Mouse (Mus musculus) heart, postnatal 25 days (tissue): ENCODE data around the gene Nhsl2. TPM values are rescaled to one million over a fixed set of nuclear protein-coding genes. Genes with fewer than 3 reads are reported as not detected.

ENCODE experiments used
- DNase-seq: peaks from one replicate; pipeline ENCODE4 v3.0.0; 2022; ENCODE audit warnings: low spot score
- intact Hi-C: fragments of 180-260 bp; cut with DNase I; formaldehyde crosslinking; loops from one replicate; pipeline ENCODE4 v1.15.1; 2025
- total RNA-seq, 2 experiments: library from RNA; stranded (reverse); gene quantifications; 2 replicates each; pipeline ENCODE4 v1.2.3; 2021

Gene Nhsl2
- total RNA-seq, 2 experiments from 2014 or later: 3.3 to 3.4 TPM

- intact Hi-C loops: no loop called here
- no peak for DNase-seq
These were observed 123.8 kb downstream of the Nhsl2 start for GRCm38 (mm10) chrX:101973028-101973427.

- no peak for DNase-seq
- intact Hi-C loops: no loop called here
These were observed 127.7 kb downstream of the Nhsl2 start for GRCm38 (mm10) chrX:101976931-101977330.

DNA sequence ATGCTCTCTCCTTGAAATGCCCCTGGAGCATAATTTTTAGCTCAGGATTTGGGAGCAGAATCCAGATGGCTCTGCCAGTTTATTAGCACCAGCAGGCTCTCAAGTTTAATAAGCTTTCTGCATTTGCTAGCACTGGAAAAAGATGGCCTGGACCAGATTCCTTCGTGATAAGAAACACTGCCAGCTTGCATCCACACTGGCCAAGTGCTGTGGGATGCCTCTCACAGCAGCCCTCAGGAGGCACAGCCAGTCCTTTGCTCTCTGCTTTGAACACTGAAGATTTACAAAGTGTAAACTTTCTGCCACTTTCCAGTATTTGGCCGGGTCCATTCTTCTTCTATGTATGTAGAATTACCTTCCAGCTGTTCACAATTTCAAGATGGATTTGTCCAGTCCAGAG, 129.7 kb downstream of the Nhsl2 start:
- DNase-seq: no peak
- intact Hi-C loops: no loop called here

- no peak for DNase-seq
- intact Hi-C loops: no loop called here
These were observed 130.1 kb downstream of the Nhsl2 start for GRCm38 (mm10) chrX:101979267-101979666.

- intact Hi-C loops: no loop called here
- no peak for DNase-seq
These were observed 131.4 kb downstream of the Nhsl2 start for GRCm38 (mm10) chrX:101980586-101980985.

DNA sequence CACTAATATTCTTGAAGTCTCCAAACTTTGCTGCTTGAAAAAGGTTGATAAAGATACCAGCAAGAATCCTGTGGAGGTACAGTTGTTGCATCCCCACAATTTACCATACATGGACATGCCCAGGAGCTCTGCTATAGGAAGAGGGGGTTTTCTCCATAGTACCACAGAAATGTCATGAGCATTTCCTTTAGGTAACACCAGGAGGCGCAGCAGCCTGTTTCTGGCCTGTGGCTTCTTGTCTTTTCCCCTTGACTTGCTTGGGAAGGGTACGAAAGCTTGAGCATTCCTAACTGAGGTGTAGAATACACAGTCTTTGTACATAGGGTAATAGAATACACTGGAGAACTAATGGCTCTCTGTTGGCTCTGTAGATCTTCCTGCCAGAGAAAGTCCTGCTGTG, 132.3 kb downstream of the Nhsl2 start:
- intact Hi-C loops: no loop called here
- DNase-seq: no peak

GRCm38 (mm10) chrX:101983638-101984037, 134.5 kb downstream of the Nhsl2 start:
- intact Hi-C loops: no loop called here

GRCm38 (mm10) chrX:101986657-101987367, 137.6 kb downstream of the Nhsl2 start:
- no peak for DNase-seq
- intact Hi-C loops: no loop called here

More at GRCm38 (mm10) chrX:101983638-101984037, 134.5 kb downstream of the Nhsl2 start:
- DNase-seq: no peak

DNA sequence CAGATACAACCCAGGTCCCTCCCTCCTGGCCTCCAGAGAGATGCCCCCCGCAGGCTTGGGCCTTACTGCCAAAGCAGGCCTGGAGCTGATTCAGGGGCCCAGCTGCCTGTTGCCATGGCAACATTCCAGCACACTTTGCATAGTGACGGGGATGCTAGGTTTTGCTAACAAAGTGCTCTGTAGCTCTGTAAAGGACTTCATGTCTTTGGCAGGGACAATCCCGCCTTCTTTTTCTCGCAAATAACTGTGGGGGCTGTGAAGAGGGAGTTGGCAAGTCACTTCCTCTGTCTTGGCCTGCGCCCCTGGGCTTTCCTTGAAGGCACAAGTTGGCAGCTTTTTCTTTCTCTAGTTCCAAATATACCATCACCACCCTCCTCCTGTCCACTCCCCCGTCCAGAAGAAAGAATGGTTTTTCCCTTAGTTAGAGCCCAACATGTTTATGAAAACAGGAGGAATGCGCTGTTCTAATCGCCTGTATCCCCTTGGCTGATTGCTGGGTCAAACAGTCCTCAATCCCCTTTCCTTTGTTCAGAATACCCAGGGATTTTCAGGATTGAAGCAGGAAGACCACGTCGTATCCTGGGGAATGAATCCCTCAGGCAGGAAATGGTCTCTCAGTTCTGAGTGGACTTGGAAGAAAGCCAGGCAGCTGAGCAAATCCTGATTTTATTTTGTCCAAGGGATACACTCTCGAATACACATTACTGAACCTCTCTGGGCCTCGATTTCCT, 144.8 kb downstream of the Nhsl2 start:
- intact Hi-C loops: no loop called here
- peak; percentile 24 for DNase-seq

DNA sequence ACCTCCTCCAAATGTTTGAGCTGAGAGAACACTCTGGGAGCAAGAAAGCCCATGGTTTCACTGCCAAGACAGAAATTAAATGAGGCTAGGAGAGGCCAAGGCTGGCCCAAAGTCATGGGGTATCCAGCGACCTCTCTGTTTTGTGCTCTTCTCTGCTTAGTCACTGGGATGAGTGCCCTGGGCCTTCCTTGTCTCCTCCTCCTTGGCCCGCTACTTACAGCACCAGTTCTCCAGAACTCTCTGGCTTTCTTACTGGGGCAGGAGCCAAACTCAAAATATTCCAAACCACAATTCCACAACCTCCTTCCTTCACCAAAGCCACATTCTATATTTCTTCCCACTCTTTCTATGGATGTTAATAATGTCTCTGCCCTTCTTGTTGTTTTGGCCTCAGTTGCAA, 147.5 kb downstream of the Nhsl2 start:
- intact Hi-C loops: no loop called here
- no peak for DNase-seq

DNA sequence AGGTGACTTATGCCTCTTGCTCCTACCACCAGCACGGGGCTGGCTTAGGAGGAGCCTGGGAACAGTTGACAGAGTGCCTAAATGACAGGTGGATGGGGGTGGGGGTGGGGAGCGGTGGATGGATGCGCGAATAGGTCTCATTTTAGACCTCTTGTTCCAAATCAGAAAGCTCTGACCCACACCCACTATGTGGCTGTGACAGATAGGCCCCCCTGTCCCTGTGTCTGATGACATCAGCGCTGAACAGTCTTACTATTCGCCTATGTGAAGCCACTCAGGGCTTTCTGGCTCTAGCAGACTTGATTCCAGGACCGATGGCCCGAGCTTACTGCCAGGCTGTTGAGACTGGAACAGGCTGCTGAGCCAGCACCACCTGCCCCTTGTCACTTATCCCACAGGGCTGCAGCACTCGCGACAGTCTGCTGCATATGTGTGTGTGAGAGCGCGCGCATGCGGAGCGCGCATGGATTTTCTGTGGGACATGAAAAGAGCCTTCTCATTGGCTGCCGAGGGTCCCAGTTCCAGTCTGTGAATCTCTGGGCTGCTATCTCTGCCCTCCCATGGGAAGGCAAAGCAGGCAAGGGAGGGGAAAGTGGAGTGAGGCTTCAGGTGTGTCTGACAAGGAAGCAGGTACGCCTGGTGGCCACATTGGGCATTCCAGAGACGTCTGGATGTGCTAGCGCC, 154.6 kb downstream of the Nhsl2 start:
- intact Hi-C loops: no loop called here
- no peak for DNase-seq

- no peak for DNase-seq
- intact Hi-C loops: no loop called here
These were observed 155.2 kb downstream of the Nhsl2 start for GRCm38 (mm10) chrX:102004370-102004769.

DNA sequence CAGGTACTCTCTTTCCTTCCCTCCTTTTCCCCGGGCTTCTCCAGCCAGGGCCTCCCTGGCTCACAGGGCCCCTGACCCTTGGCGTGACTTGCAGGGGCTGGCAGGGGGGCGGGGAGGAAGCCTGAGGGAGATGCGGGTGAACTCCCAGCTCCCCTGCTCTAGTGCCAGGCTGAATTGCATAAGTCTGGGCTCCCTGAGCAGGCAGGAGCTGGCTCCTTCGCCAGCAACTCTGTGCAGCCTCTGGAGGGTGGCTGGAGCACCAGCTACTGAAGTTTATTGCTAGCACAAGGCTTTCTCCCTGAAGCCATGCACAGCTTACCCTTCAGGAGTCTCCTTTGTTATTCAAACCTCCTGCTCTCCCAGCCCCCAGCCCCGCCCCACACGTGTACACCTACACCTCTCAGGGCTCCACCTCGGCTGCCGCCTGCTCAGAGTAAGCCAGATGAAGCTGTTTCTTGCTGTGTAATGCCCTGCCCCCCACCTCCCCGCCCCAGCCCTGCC, 156.0 kb downstream of the Nhsl2 start:
- no peak for DNase-seq
- intact Hi-C loops: no loop called here

DNA sequence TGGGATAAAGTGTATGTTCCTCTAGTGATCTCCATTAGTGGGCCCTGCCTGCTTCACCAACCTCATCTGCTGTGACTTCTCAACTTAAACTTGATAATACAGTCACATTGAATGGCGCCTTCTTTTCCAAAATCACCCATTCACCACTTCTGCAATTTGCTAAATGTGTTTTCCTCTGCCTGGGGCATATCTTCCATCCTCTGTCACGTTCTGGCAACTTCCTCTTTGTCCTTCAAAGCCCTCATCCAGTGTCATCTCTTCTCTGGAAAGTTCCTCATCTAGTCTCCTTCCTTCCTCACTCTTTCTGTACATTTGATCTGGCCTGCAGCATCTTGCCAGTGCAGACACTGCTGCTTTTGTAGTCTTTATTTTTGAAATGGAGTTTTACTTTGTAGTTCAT, 158.8 kb downstream of the Nhsl2 start:
- intact Hi-C loops: no loop called here
- no peak for DNase-seq

GRCm38 (mm10) chrX:102017213-102017923, 168.2 kb downstream of the Nhsl2 start:
- no peak for DNase-seq
- intact Hi-C loops: no loop called here

GRCm38 (mm10) chrX:102018890-102019289, 169.7 kb downstream of the Nhsl2 start:
- DNase-seq: no peak
- intact Hi-C loops: no loop called here

GRCm38 (mm10) chrX:102019471-102020240, 170.5 kb downstream of the Nhsl2 start:
- intact Hi-C loops: no loop called here
- DNase-seq: no peak

DNA sequence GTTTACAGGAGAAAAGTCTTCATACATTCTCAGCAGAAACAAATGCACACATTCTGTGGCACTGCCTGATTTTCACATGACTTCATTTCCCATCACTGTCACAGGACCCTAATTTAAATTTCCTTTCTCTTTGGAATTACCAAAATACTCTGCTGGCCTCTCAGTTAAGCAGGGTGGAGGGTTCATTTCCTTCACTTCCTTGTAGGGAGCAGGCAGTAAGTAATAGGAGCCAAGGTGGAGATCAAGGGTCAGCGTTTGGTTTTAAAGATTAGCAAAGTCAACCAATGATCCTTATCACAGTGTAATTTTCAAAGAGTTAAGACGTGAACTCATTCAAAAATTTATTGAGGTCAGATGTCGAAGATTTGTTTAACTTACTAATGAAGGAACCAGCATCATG, 175.8 kb downstream of the Nhsl2 start:
- DNase-seq: no peak
- intact Hi-C loops: no loop called here

GRCm38 (mm10) chrX:102031851-102032250, 182.7 kb downstream of the Nhsl2 start:
- no peak for DNase-seq
- intact Hi-C loops: no loop called here
